Mouse (Mus musculus): ENCODE results near the gene Sept9. TPM values are rescaled to one million over a fixed set of nuclear protein-coding genes. Genes with fewer than 3 reads are reported as not detected.
A peak's percentile ranks its signal among the peaks of the same experiment; 100 is the strongest.

The Sept9 gene
- polyA plus RNA-seq, 1 experiment = 45.3 TPM

DNA sequence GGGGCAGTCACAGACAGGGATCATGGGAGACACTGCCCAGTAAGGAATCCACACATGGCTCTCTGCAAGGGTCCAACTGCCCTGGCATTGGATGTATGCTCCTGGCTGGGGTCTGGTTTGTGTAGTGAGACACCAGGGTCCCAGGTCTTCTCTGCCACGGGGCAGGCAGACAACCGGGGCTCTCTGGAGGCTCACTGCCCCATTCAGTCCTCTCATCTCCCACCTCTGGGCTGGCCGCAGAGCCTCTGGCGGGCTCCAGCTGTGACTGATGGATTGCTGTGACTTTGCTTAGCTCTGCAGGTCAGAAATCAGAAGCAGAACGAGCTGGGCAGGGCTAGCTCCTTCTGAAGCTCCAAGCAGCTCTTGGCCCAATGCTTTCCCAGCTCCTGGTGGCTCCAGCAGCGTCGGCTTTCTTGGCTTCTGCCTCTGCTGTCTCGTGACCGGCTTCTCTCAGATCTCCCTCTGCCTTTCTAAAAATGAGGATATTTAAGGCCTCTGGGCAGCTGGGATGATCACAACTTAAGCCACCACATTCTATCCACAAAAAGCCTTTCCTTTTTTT, 36.5 kb downstream of the Sept9 start:
- H3K4me3 ChIP-seq (ENCODE audit: extremely low read depth, insufficient read depth, insufficient read length) = no peak overlapping the region

DNA sequence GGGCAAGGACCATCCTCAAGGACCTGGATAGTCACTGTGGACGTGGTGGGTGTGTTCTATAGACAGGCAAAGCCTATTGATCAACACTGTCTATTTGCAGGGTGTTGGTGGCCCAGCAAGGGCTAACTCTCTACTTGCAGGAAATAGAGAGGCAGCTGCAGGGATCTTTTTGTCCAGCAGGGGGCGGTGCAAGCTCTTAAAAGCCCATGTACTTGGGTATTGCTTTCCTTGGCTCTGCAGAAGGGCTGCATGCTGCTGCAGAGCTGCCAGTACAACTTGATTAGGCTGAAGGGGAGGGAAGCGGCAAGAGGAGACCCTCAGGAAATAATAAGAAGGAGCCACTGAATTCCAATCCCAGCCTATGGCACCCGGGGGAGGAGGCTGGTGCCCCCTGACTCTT, 38.7 kb downstream of the Sept9 start:
- Histone ChIP-seq H3K27ac (ENCODE audit: insufficient read depth, low read length) (no peak overlapping the region), H3K4me1 (ENCODE audit: control insufficient read depth, insufficient read depth, insufficient read length) (peaks cover 5% of the 10 kb centered on the region; the same call in 1 of the 2 replicates), H3K4me3 (ENCODE audit: extremely low read depth, insufficient read depth, insufficient read length) (no peak overlapping the region), H3K27me3 (ENCODE audit: control insufficient read depth, insufficient read depth, low read length) (no peaks in the 10 kb centered on the region), H3K36me3 (ENCODE audit: control insufficient read depth, insufficient read depth, low read length) (no peaks in the 10 kb centered on the region)
- peak; percentile 70 to 85 for DNase-seq (ENCODE audit: low read depth in 1 of 2, low spot score in 2 of 2)
- peak; percentile 86; the same call in 1 of the 2 replicates for TF ChIP-seq CTCF (IDR thresholded peaks at IDR 0.05; ENCODE audit: extremely low read depth, insufficient read depth, insufficient read length, insufficient replicate concordance)
- no peak for TF ChIP-seq POLR2A (IDR thresholded peaks at IDR 0.05; ENCODE audit: low read depth, low read length)
- WGBS = 2% methylated on average over 4 of the region's 4 CpGs

More for the DNA sequence above, 36.5 kb downstream of the Sept9 start:
- Histone ChIP-seq H3K27me3 (ENCODE audit: control insufficient read depth, insufficient read depth, low read length) (no peaks in the 10 kb centered on the region), H3K27ac (ENCODE audit: insufficient read depth, low read length) (no peak overlapping the region), H3K36me3 (ENCODE audit: control insufficient read depth, insufficient read depth, low read length) (no peaks in the 10 kb centered on the region), H3K4me1 (ENCODE audit: control insufficient read depth, insufficient read depth, insufficient read length) (no peaks in the 10 kb centered on the region)
- 77% methylated on average over 9 of the region's 9 CpGs for WGBS
- DNase-seq (ENCODE audit: low read depth in 1 of 2, low spot score in 2 of 2) = no peak
- TF ChIP-seq POLR2A (IDR thresholded peaks at IDR 0.05; ENCODE audit: low read depth, low read length) = no peak
- no peak for TF ChIP-seq CTCF (IDR thresholded peaks at IDR 0.05; ENCODE audit: extremely low read depth, insufficient read depth, insufficient read length, insufficient replicate concordance)

GRCm38 (mm10) chr11:117239617-117240016, 40.2 kb downstream of the Sept9 start:
- Histone ChIP-seq H3K27me3 (ENCODE audit: control insufficient read depth, insufficient read depth, low read length) (no peaks in the 10 kb centered on the region), H3K4me1 (ENCODE audit: control insufficient read depth, insufficient read depth, insufficient read length) (peaks cover 5% of the 10 kb centered on the region; the same call in 1 of the 2 replicates), H3K4me3 (ENCODE audit: extremely low read depth, insufficient read depth, insufficient read length) (no peak overlapping the region), H3K36me3 (ENCODE audit: control insufficient read depth, insufficient read depth, low read length) (no peaks in the 10 kb centered on the region), H3K27ac (ENCODE audit: insufficient read depth, low read length) (no peak overlapping the region)
- TF ChIP-seq POLR2A (IDR thresholded peaks at IDR 0.05; ENCODE audit: low read depth, low read length) (no peak), CTCF (IDR thresholded peaks at IDR 0.05; ENCODE audit: extremely low read depth, insufficient read depth, insufficient read length, insufficient replicate concordance) (no peak)
- no peak for DNase-seq (ENCODE audit: low read depth in 1 of 2, low spot score in 2 of 2)
- WGBS = 85% methylated on average over 6 of the region's 6 CpGs

GRCm38 (mm10) chr11:117240322-117240721, 40.9 kb downstream of the Sept9 start:
- H3K4me3 ChIP-seq (ENCODE audit: extremely low read depth, insufficient read depth, insufficient read length) = no peak overlapping the region
- no peak for DNase-seq (ENCODE audit: low read depth in 1 of 2, low spot score in 2 of 2)
- no peaks in the 10 kb centered on the region for H3K27me3 ChIP-seq (ENCODE audit: control insufficient read depth, insufficient read depth, low read length)
- H3K27ac ChIP-seq (ENCODE audit: insufficient read depth, low read length) = no peak overlapping the region
- peaks cover 5% of the 10 kb centered on the region; the same call in 1 of the 2 replicates for H3K4me1 ChIP-seq (ENCODE audit: control insufficient read depth, insufficient read depth, insufficient read length)
- TF ChIP-seq POLR2A (IDR thresholded peaks at IDR 0.05; ENCODE audit: low read depth, low read length) = no peak
- no peak for TF ChIP-seq CTCF (IDR thresholded peaks at IDR 0.05; ENCODE audit: extremely low read depth, insufficient read depth, insufficient read length, insufficient replicate concordance)
- whole genome bisulfite sequencing = 64% methylated on average over 9 of the region's 9 CpGs
- H3K36me3 ChIP-seq (ENCODE audit: control insufficient read depth, insufficient read depth, low read length) = no peaks in the 10 kb centered on the region

DNA sequence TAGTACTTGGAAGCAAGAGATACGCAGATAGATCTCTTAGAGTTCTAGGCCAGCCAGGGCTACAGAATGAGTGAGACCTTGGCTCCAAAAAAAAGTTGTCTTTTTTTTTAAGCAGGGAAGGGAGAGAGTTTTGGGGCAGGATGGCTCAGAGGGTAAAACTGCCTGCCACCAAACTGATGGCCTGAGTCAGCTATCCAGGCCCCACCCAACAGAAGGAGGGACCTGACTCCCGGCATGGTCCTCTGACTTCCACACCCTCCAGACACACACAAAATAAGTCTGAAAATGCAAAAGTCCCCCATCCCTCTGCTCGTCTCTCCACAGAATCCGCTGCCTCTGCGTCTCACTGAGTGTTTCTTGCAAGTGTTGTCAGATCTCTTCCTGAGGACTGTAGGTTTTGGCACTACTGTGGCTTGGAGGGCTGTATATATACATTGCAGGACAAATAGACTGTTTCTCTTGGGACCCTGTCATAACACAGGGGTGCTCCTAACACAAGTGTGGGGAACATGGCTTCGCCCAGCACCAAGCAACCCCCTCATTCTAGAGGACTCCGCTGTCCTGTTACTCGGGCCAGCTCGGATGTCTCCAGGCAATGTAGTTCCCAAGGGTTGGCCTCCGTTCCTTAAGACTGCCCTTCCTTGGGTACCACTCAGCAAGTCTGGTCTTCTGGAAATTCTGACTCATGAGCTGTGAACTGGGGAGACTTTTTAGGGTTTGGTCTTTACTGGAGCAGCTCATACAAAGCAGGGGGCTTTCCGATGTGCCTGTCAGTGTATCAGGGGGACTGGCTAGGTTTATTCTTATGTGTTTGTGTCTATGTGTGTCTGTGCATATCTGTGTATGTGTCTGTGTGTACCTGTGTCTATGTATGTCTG, 41.6 kb downstream of the Sept9 start:
- H3K4me3 ChIP-seq (ENCODE audit: extremely low read depth, insufficient read depth, insufficient read length) = no peak overlapping the region
- H3K27me3 ChIP-seq (ENCODE audit: control insufficient read depth, insufficient read depth, low read length) = no peaks in the 10 kb centered on the region

GRCm38 (mm10) chr11:117242339-117243084, 43.1 kb downstream of the Sept9 start:
- WGBS = 33% methylated on average over 10 of the region's 10 CpGs
- Histone ChIP-seq H3K27ac (ENCODE audit: insufficient read depth, low read length) (peak overlapping the region; percentile 45; the same call in 1 of the 2 replicates), H3K27me3 (ENCODE audit: control insufficient read depth, insufficient read depth, low read length) (no peaks in the 10 kb centered on the region), H3K4me1 (ENCODE audit: control insufficient read depth, insufficient read depth, insufficient read length) (peaks cover 10% of the 10 kb centered on the region; the same call in 1 of the 2 replicates), H3K36me3 (ENCODE audit: control insufficient read depth, insufficient read depth, low read length) (no peaks in the 10 kb centered on the region), H3K4me3 (ENCODE audit: extremely low read depth, insufficient read depth, insufficient read length) (no peak overlapping the region)
- no peak for TF ChIP-seq CTCF (IDR thresholded peaks at IDR 0.05; ENCODE audit: extremely low read depth, insufficient read depth, insufficient read length, insufficient replicate concordance)
- TF ChIP-seq POLR2A (IDR thresholded peaks at IDR 0.05; ENCODE audit: low read depth, low read length) = no peak
- no peak for DNase-seq (ENCODE audit: low read depth in 1 of 2, low spot score in 2 of 2)

More for the DNA sequence above, 41.6 kb downstream of the Sept9 start:
- H3K27ac ChIP-seq (ENCODE audit: insufficient read depth, low read length) = no peak overlapping the region
- TF ChIP-seq POLR2A (IDR thresholded peaks at IDR 0.05; ENCODE audit: low read depth, low read length) = no peak
- TF ChIP-seq CTCF (IDR thresholded peaks at IDR 0.05; ENCODE audit: extremely low read depth, insufficient read depth, insufficient read length, insufficient replicate concordance) = no peak
- 88% methylated on average over 11 of the region's 11 CpGs for WGBS
- H3K4me1 ChIP-seq (ENCODE audit: control insufficient read depth, insufficient read depth, insufficient read length) = peaks cover 8% of the 10 kb centered on the region; the same call in 1 of the 2 replicates
- no peak for DNase-seq (ENCODE audit: low read depth in 1 of 2, low spot score in 2 of 2)
- no peaks in the 10 kb centered on the region for H3K36me3 ChIP-seq (ENCODE audit: control insufficient read depth, insufficient read depth, low read length)
